Mouse (Mus musculus) E14TG2a.4 (cell line): Measurements from ENCODE around the gene Ntn1.

Source experiments
- CTCF ChIP-seq: conservative IDR thresholded peaks from 2 replicates; pipeline ENCODE4 v1.5.1; 2014; ENCODE audit warnings: low read length
- NANOG ChIP-seq: IDR thresholded peaks from 2 replicates; pipeline ENCODE4 v1.6.1; 2014; ENCODE audit warnings: borderline replicate concordance, low read length, mixed read lengths
- POU5F1 ChIP-seq: IDR thresholded peaks from 2 replicates; pipeline ENCODE4 v1.6.1; 2014; ENCODE audit warnings: low read length, borderline replicate concordance

- TF ChIP-seq CTCF (no peak), NANOG (no peak), POU5F1 (no peak)
Measured at GRCm38 (mm10) chr11:68445901-68446300, 45.3 kb upstream of the Ntn1 start.
